Mouse (Mus musculus) embryonic fibroblast, embryonic 13.5 days (primary cell): ENCODE results near the gene Gar1.

Experiments used
- CTCF ChIP-seq: IDR thresholded peaks from 2 replicates; pipeline ENCODE4 v1.5.1; 2011; ENCODE audit warnings: mild to moderate bottlenecking, control low read depth, low read length, moderate library complexity, borderline replicate concordance; ENCODE audit not compliant: insufficient read depth
- POLR2A ChIP-seq: IDR thresholded peaks from 2 replicates; pipeline ENCODE4 v1.6.1; 2011; ENCODE audit warnings: low read depth, mild to moderate bottlenecking, control low read depth, low read length, moderate library complexity

DNA sequence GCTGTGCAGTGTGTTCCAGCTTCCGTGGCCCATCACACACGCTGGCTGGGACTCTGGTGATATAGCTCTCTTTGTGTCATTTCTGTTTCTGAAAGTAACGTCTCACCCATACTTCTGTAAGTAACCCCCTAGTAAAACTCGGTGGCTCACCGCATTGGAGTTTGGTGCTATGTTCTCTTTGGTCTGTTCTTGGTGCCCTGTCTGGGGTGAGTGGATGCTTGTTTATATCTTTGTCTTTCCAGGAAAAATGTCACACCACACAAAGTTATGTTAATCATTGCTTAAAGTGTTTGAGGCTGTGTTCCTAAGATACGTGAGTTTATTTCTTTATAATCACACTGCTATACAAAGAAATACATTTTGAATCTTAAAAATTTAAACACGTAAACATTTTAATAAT lies 15.7 kb upstream of the Gar1 start:
- TF ChIP-seq CTCF = no peak
- no peak for TF ChIP-seq POLR2A
